Mouse (Mus musculus) hindbrain, embryonic 16.5 days (tissue): ENCODE measurements around the gene Skiv2l. TPM values are rescaled to one million over a fixed set of nuclear protein-coding genes. Genes with fewer than 3 reads are reported as not detected.

ENCODE experiments used
- ATAC-seq: fragments of 200-750 bp; cut with Nextera tagmentation; 2 replicates; pipeline ENCODE4 v1.8.0; 2017; ENCODE audit warnings: moderate TSS enrichment, moderate library complexity
- H3K27ac ChIP-seq: fragments of 300-500 bp; sonication (generic); 2 replicates; pipeline ENCODE4 v1.5.1; 2014; ENCODE audit warnings: low read depth, mild to moderate bottlenecking, control low read depth, low read length, moderate library complexity
- H3K27me3 ChIP-seq: fragments of 300-500 bp; sonication (generic); replicated peaks from 2 replicates; pipeline ENCODE4 v1.6.1; 2014; ENCODE audit warnings: low read length; ENCODE audit not compliant: control insufficient read depth, insufficient read depth
- H3K36me3 ChIP-seq: fragments of 300-500 bp; sonication (generic); 2 replicates; pipeline ENCODE4 v1.6.1; 2014; ENCODE audit warnings: mild to moderate bottlenecking, low read length, moderate library complexity, mixed read lengths; ENCODE audit not compliant: control insufficient read depth, insufficient read depth
- H3K4me1 ChIP-seq: fragments of 300-500 bp; sonication (generic); 2 replicates; pipeline ENCODE4 v1.6.1; 2014; ENCODE audit warnings: low read depth, low read length; ENCODE audit not compliant: control insufficient read depth, insufficient read depth
- H3K4me2 ChIP-seq: fragments of 300-500 bp; sonication (generic); 2 replicates; pipeline ENCODE4 v1.6.1; 2014; ENCODE audit warnings: mild to moderate bottlenecking, low read length, control low read depth, moderate library complexity
- H3K4me3 ChIP-seq: fragments of 300-500 bp; sonication (generic); 2 replicates; pipeline ENCODE4 v1.5.1; 2014; ENCODE audit warnings: mild to moderate bottlenecking, low read length, control low read depth, moderate library complexity
- H3K9ac ChIP-seq: fragments of 300-500 bp; sonication (generic); 2 replicates; pipeline ENCODE4 v1.6.1; 2014; ENCODE audit warnings: low read depth, mild to moderate bottlenecking, control low read depth, low read length, moderate library complexity
- H3K9me3 ChIP-seq: fragments of 300-500 bp; sonication (generic); 2 replicates; pipeline ENCODE4 v1.6.1; 2014; ENCODE audit warnings: mild to moderate bottlenecking, low read length, moderate library complexity; ENCODE audit not compliant: control insufficient read depth
- WGBS: fragments of 180-500 bp; shearing (Covaris S2); extraction: QIAGEN DNeasy Blood & Tissue Kit; methylation state at CpG from one replicate; pipeline ENCODE4 v1.1.7; 2014; 5-methylcytosine and 5-hydroxymethylcytosine counted together
- polyA plus RNA-seq: library from polyadenylated mRNA; unstranded; fragments of >200 nt; fragmentation: Nextera tagmentation; extraction: Ambion mirVana; gene quantifications from 2 replicates; pipeline ENCODE4 v1.2.1, GENCODE M21; 2015

Skiv2l gene
- polyA plus RNA-seq, 1 experiment from 2014 or later: 57.1 TPM

GRCm38 (mm10) chr17:34894074-34894597 lies 44.1 kb upstream of the Skiv2l start:
- peak; percentile 91 for ATAC-seq
- WGBS: under 1% methylated on average over 29 of the region's 51 CpGs
- Histone ChIP-seq H3K4me2 (peak overlapping the region; percentile 67), H3K9me3 (no peaks in the 10 kb centered on the region), H3K27ac (peak overlapping the region; percentile 97), H3K27me3 (no peaks in the 10 kb centered on the region), H3K4me3 (peak overlapping the region; percentile 79), H3K36me3 (peaks cover 3% of the 10 kb centered on the region; the same call in 1 of the 2 replicates), H3K4me1 (peaks cover 29% of the 10 kb centered on the region), H3K9ac (peak overlapping the region; percentile 93)

- Histone ChIP-seq H3K4me3 (peak overlapping the region; percentile 79; the same call in 1 of the 2 replicates), H3K9ac (peak overlapping the region; percentile 62), H3K4me2 (peak overlapping the region; percentile 67), H3K9me3 (no peaks in the 10 kb centered on the region), H3K27ac (peak overlapping the region; percentile 80), H3K4me1 (peaks cover 29% of the 10 kb centered on the region), H3K36me3 (peaks cover 3% of the 10 kb centered on the region; the same call in 1 of the 2 replicates), H3K27me3 (no peaks in the 10 kb centered on the region)
- no peak for ATAC-seq
- WGBS: 75% methylated on average over 12 of the region's 12 CpGs
Observed at GRCm38 (mm10) chr17:34893072-34893824, 43.2 kb upstream of the Skiv2l start.

GRCm38 (mm10) chr17:34891377-34891776 lies 41.4 kb upstream of the Skiv2l start:
- Histone ChIP-seq H3K4me3 (no peak overlapping the region), H3K9me3 (no peaks in the 10 kb centered on the region), H3K9ac (no peak overlapping the region), H3K27ac (no peak overlapping the region), H3K27me3 (no peaks in the 10 kb centered on the region), H3K36me3 (peaks cover 2% of the 10 kb centered on the region; the same call in 1 of the 2 replicates), H3K4me1 (peaks cover 15% of the 10 kb centered on the region), H3K4me2 (no peak overlapping the region)
- no peak for ATAC-seq
- WGBS: 96% methylated on average over 2 of the region's 2 CpGs

DNA sequence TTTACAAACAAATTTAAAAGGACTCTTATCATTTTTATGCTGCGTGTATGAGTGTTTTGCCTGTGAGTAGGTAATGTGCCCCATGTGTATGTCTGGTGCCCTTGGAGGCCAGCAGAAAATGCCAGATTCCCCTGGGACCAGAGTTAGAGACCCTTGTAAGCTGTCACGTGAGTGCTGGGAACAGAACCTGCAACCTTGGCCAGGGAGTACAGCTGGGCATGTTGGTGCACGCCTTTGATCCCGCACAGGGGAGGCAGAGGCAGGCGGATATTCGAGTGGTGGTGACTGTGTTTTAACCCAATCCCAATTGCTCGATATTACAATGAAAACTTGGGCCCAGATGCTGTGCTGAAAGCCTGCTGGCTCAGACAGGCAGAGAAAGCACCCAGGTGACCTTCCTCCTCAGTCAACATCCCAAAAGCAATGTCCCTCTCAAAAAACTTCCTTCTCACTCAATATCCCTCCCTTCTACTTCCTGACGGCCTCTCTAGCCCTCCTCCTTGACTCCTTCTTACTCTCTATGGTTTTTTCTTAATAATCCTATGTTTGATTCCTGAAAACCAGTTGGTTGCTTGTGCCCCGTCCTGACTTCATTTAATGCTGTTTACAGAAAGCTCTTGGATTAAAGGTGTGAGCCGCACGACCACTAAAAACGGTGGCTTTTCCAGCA lies 40.2 kb upstream of the Skiv2l start:
- H3K4me2 ChIP-seq: no peak overlapping the region
- no peaks in the 10 kb centered on the region for H3K9me3 ChIP-seq
- H3K27me3 ChIP-seq: no peaks in the 10 kb centered on the region
- H3K27ac ChIP-seq: no peak overlapping the region
- H3K9ac ChIP-seq: no peak overlapping the region
- no peaks in the 10 kb centered on the region for H3K36me3 ChIP-seq
- no peak overlapping the region for H3K4me3 ChIP-seq
- H3K4me1 ChIP-seq: peaks cover 3% of the 10 kb centered on the region
- WGBS: 86% methylated on average over 12 of the region's 12 CpGs
- no peak for ATAC-seq

GRCm38 (mm10) chr17:34887942-34888341 lies 37.9 kb upstream of the Skiv2l start:
- no peak overlapping the region for H3K4me3 ChIP-seq
- no peaks in the 10 kb centered on the region for H3K4me1 ChIP-seq
- H3K9ac ChIP-seq: no peak overlapping the region
- no peak overlapping the region for H3K4me2 ChIP-seq
- no peak overlapping the region for H3K27ac ChIP-seq
- no peaks in the 10 kb centered on the region for H3K9me3 ChIP-seq
- no peak for ATAC-seq
- no peaks in the 10 kb centered on the region for H3K27me3 ChIP-seq
- H3K36me3 ChIP-seq: no peaks in the 10 kb centered on the region
- 89% methylated on average over 5 of the region's 5 CpGs for WGBS

GRCm38 (mm10) chr17:34885615-34886014 lies 35.6 kb upstream of the Skiv2l start:
- no peaks in the 10 kb centered on the region for H3K36me3 ChIP-seq
- H3K27ac ChIP-seq: no peak overlapping the region
- no peak for ATAC-seq
- H3K9me3 ChIP-seq: no peaks in the 10 kb centered on the region
- H3K4me2 ChIP-seq: no peak overlapping the region
- no peak overlapping the region for H3K4me3 ChIP-seq
- no peak overlapping the region for H3K9ac ChIP-seq
- no peaks in the 10 kb centered on the region for H3K27me3 ChIP-seq
- WGBS: 91% methylated on average over 3 of the region's 3 CpGs
- no peaks in the 10 kb centered on the region for H3K4me1 ChIP-seq

DNA sequence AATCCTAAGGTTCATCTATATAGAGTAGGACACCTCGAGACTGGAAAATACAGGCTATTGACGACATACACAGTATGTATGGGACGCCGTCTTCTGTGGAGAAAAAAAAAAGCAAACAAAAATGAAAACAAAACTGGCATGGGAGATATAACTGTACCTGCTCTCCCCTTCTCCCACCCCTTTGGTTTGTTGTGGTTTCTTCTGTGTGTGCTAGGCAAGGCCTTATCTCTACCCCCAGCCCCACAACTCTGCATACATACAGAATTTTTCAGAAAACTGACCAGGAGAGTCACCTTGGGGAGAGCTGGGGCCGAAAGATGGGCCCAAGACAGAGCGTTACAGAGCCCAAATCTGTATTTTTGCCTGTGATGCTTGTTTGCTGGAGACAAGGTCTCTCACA lies 34.7 kb upstream of the Skiv2l start:
- H3K4me2 ChIP-seq: no peak overlapping the region
- H3K36me3 ChIP-seq: no peaks in the 10 kb centered on the region
- WGBS: 85% methylated on average over 6 of the region's 6 CpGs
- no peak overlapping the region for H3K9ac ChIP-seq
- H3K4me1 ChIP-seq: no peaks in the 10 kb centered on the region
- H3K4me3 ChIP-seq: no peak overlapping the region
- H3K9me3 ChIP-seq: no peaks in the 10 kb centered on the region
- ATAC-seq: no peak
- no peaks in the 10 kb centered on the region for H3K27me3 ChIP-seq
- no peak overlapping the region for H3K27ac ChIP-seq

GRCm38 (mm10) chr17:34883332-34883731 lies 33.3 kb upstream of the Skiv2l start:
- Histone ChIP-seq H3K4me1 (no peaks in the 10 kb centered on the region), H3K27me3 (no peaks in the 10 kb centered on the region), H3K4me3 (no peak overlapping the region), H3K9ac (no peak overlapping the region), H3K9me3 (no peaks in the 10 kb centered on the region), H3K27ac (no peak overlapping the region), H3K36me3 (no peaks in the 10 kb centered on the region), H3K4me2 (no peak overlapping the region)
- WGBS: 70% methylated on average over 3 of the region's 3 CpGs
- ATAC-seq: no peak

- WGBS: 14% methylated on average over 15 of the region's 15 CpGs
- no peak within 1 kb of the TSS for H3K4me3 ChIP-seq
- no peaks in the 10 kb centered on the region for H3K9me3 ChIP-seq
- no peaks in the 10 kb centered on the region for H3K27me3 ChIP-seq
- H3K4me2 ChIP-seq: no peak within 1 kb of the TSS
- no peak within 1 kb of the TSS for H3K27ac ChIP-seq
- no peak within 1 kb of the TSS for H3K9ac ChIP-seq
- ATAC-seq: no peak
- no peaks in the 10 kb centered on the region for H3K36me3 ChIP-seq
- H3K4me1 ChIP-seq: no peaks in the 10 kb centered on the region
Observed at GRCm38 (mm10) chr17:34881683-34882310, 31.8 kb upstream of the Skiv2l start, which contains the start of gene Gm20547. TSS of gene Gm20547 (minus strand) at chr17:34882042.
